Mouse (Mus musculus) retina, embryonic 14.5 days (tissue): ENCODE measurements at regions not wholly inside any gene's neighbourhood (a gene's known extent, or its start where the extent isn't known, plus 50 kb on each side); places are given as distances from the start of the nearest gene placed in this dataset.
A peak's percentile ranks its signal among the peaks of the same experiment; 100 is the strongest.
"Not testable (repeated sequence)": the region's sequence is repeated elsewhere in the genome, so short reads cannot be mapped to it uniquely, and the experiment has no call there.

Source experiments
- DNase-seq: peaks from one replicate; pipeline ENCODE4 v3.0.0-alpha.2; 2015; ENCODE audit warnings: low spot score

- DNase-seq = not testable (repeated sequence)
Measured at GRCm38 (mm10) chr6:48341367-48341766, 54.0 kb upstream of the Krba1 start.

GRCm38 (mm10) chr6:48336964-48337363 is 58.4 kb upstream of the Krba1 start:
- not testable (repeated sequence) for DNase-seq

GRCm38 (mm10) chr6:48288011-48288410 is 107.4 kb upstream of the Krba1 start:
- peak; percentile 39 for DNase-seq

DNA sequence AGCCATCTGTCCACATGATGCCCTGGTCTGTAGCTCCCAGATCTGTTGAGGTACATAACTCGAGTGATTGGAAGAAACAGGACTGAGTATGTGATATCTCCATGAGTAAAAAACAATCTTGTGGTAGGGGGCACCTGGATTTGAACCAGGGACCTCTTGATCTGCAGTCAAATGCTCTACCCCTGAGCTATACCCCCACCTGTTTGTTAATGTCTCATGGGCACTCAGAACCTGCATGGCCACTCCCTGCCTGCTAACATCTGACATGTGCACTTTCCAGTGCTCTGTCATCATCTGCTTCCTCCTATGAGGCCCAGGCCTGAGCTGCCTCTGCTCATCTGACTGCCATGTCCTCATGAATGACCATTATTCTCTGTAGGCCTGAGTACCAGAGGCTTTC is 115.7 kb upstream of the Krba1 start:
- not testable (repeated sequence) for DNase-seq

- DNase-seq = not testable (repeated sequence)
Measured at GRCm38 (mm10) chr6:48261563-48261962, 133.8 kb upstream of the Krba1 start.

- not testable (repeated sequence) for DNase-seq
Measured at GRCm38 (mm10) chr6:48252989-48253388, 142.4 kb upstream of the Krba1 start.

- no peak for DNase-seq
Measured at GRCm38 (mm10) chr6:48251954-48252353, 143.4 kb upstream of the Krba1 start.

DNA sequence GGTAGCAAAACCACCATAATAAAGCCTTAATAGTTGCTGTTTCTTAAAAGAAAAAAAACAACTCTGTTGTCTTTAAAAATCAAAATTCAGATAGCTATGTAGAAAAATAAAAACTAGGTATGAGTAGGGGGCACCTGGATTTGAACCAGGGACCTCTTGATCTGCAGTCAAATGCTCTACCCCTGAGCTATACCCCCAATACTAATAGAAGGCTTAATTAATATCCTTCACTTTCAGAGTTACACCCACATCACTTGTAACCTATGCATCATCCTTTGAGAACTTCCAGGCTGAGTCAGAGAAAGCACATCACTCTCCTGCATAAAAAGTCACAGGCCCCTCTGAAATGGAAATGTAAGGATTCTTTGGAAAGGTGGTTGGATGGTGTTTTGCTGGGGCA is 151.2 kb upstream of the Krba1 start:
- DNase-seq = not testable (repeated sequence)

DNA sequence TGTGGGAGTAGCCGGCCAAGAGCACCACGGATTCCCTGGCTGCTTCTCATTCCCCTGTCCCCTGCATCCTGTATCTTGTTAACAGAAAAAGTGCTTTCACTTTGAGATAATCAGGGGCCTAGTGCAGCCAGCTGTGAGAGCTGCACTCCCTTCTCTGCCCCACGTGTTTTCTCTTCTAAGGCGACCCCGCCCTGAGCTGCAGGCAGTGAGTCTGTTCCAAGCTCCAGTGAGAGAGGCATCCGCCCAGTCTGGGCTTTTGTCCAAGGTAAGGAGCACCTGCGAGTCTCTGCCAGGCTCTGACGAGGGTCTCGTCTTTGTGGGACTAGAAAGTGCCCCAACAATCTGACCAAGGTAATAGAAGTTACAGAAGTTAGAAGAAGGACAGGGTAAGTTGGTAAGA is 141.0 kb upstream of the Zfp746 start:
- DNase-seq = no peak

DNA sequence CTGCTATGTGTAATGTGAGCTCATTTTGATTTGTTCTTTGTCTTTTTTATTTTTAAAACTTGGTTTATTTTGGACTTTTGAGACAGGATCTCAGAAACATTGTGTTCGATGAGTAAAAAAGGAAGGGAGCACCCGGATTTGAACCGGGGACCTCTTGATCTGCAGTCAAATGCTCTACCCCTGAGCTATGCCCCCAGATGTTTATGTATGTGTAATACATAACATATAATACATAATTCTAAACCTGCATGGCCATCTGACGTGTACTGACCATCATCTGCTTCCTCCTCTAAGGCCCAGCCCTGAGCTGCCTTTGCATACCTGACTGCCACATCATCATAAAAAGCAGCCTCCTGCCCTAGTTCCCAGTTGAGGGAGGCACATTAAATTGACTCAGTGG is 137.8 kb upstream of the Zfp746 start:
- no peak for DNase-seq

DNA sequence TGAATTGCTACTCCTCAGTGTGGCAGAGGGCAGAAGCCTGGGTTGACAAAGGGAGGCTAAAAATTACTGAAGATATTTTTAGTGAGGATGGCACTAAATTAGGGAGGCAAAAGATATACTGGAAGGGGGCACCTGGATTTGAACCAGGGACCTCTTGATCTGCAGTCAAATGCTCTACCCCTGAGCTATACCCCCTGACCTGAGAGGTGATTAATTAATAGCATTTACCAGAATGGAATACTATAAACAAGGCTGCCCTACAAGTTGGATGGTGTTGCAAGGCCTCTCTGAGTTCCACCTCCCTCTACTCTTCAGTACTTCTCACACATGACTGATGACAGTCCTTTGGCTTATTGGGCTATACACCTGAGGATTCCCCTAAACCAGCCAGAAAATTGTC is 136.6 kb upstream of the Zfp746 start:
- DNase-seq = no peak

DNA sequence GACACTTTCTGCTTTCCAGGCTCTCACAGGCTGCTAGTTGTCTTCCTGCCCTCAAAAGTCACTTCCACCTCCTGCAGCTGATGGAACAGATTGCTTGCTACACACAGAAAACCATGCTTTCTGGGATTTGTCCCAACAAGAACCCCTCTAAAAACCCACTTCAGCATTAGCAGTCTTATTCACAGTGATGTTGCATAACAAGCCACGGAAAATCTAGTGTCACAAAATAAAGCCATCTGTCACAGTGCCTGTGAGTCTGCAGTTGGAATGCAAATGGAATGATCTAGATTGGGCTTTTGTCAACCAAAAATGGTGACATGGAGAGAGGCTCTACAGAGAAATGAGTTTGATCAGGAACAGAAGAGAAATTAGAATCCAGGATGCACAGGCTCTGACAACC is 135.4 kb upstream of the Zfp746 start:
- not testable (repeated sequence) for DNase-seq

DNA sequence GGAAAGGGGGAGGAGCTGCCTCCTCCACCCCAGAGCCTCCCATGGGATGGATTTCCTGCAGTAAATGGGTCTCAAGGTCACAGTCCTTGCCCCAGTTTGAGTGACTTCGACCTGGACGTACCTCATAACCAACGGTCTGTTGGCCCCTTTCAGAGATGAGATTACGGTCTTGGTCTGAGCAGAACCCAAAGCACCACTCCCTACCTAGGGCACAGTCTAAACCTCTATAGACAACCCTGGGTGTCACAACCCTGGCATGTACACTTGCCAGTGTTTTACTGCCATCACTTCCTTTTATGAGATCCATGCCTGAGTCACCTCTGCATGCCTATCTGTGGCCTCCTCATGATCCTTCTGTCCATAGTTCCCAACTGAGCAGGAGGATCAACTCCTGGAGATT is 128.8 kb upstream of the Zfp746 start:
- no peak for DNase-seq

GRCm38 (mm10) chr6:48209739-48210138 is 123.3 kb upstream of the Zfp746 start:
- no peak for DNase-seq

- DNase-seq = no peak
Measured at GRCm38 (mm10) chr6:48209103-48209502, 122.7 kb upstream of the Zfp746 start.

GRCm38 (mm10) chr6:48205722-48206121 is 119.3 kb upstream of the Zfp746 start:
- no peak for DNase-seq

DNA sequence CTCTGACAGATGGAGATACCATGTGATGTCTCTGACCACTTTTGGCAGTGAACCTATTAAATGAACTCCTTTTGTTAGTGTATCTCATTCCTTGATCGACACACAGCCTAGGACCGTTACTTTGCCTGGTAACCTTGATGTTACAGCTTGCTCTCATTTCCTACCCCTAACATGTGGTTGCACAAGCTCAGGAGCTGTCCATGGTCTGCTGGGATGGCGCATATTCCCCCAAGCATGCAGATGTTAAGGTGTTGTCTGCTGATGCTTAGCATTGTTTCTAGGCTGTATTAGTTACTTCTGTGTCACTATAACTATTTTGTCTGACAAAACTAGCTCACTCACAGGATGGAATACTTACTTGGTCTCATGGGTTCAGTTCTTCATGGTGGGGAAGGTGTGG is 113.6 kb upstream of the Zfp746 start:
- DNase-seq = peak; percentile 11

DNA sequence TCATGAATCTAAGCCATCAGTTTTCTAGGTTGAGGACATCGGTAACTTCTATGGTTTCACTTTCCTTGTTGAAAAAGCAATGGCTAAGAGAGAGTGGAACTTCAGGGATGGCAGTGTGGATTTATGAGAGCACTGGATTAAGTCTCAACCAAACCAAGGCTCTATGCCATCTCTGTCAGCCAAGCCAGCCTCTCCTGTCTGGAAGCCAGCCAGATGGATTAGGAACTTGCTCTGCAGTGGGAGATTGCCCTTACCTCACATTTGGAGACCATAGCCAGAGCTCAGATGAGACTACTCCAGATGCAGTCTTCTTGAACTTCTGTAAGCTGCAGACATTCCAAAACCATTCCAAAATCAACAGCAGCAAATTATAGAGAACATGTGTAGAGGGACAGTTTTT is 112.4 kb upstream of the Zfp746 start:
- no peak for DNase-seq

DNA sequence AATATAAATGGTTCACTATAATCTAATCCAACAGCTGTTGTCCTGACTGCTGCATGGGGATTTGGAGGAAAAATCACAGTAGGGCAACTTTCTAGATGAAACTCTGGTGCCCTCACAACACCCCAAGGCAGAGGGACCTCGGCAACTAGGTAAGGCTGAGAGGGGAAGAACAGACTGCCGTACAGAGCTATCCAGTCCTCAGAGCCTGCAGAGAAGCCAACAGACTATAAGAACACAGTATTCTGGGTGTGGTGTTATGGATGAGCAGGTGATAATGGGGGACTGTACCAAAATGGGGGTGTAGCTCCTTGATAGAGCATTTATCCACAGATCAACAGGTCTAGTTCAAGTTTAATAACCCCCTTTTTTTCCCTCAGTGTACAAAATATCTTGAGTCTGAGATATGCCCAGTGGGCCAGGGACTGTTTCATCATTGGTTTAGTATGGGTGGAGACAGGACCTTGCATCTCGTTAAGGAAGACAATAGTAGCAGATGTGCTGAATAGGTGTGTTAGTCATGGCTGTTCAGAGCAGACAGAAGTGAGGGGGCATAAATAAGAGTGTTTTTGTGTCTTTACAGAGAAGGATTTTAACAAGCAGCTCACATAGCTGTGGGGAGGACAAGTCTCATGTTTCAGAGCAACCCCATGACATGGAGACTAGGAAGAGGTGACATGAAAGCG is 111.4 kb upstream of the Zfp746 start:
- DNase-seq = no peak

DNA sequence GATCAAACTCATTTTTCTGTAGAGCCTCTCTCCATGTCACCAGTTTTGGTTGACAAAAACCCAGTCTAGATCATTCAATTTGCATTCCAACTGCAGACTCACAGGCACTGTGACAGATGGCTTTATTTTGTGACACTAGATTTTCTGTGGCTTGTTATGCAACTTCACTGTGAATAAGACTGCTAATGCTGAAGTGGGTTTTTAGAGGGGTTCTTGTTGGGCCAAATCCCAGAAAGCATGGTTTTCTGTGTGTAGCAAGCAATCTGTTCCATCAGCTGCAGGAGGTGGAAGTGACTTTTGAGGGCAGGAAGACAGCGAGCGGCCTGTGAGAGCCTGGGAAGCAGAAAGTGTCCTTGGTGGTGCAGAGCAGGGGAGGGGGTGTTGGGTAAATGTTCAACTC is 102.0 kb upstream of the Zfp746 start:
- not testable (repeated sequence) for DNase-seq

DNA sequence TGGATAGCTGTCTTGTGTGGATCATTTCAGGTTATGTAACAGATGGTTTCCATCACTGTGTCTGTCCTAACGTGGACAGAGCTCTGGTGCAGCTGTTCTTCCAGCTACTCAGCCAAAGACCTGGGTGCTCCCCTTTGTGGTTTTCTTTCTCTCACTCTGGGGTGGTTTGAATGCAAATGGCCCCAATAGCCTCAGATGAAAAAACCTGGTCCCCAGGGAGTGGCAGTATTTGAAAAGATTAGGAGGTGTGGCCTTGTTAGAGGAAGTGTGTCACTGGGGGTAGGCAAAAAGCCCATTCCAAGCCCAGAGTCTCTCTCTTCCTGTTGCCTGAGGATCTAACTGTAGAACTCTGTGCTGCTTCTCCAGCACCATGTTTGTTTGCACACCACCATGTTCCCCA is 98.9 kb upstream of the Zfp746 start:
- DNase-seq = peak; percentile 5

DNA sequence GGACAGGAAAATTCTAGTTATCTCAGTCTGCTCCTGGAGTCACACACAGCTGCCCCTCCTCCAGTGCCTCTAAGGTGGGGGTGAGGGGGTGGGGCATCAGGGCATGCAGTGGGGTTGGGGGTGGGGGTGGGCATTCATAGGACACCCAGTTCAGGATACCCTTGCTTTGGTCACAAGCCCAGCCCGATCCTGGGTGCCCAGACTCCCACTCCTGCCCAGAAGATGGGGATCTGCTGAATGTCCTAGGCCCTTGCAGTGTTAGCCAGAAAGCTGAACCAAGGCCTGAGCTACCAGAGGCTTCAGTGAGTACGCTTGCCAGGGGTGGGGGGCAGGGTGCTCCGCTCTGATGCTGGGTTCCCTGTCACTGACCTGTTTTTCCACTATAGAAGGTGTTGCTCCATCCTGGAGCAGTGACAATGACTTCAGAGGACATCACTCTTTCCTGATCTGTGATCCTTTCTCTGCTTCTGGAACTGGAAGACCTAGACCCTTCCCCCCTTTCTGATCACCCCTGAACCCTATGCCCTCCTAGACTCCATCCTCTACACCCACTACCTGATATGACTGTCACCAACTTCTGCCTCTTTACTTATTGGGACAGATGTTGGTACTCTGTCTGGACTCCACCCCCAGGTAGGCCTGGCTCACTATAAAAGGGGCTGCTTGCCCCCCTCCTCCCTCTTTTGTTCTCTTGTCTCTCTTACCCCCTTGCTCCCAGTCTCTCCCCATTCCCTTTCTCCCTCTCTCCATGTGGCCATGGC is 92.1 kb upstream of the Zfp746 start:
- DNase-seq = peak; percentile 16

DNA sequence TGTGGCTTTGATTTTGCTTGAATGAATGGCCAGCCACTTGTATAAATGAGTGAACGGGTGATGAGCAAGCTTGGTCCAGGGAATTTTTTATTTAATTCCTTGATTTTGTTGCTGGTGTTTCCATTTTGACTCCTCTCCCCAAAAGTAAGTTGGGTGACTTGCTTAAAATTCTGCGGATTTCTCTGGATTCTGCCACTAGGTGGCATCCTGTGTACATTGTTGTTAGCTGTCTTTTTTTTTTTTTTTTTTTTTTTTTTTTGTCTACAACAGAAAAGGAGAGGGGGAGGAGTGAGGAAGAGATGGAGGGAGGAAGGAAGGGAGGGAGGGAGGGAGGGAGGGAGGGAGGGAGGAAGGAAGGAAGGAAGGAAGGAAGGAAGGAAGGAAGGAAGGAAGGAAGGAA is 91.5 kb upstream of the Zfp746 start:
- DNase-seq = peak; percentile 85

GRCm38 (mm10) chr6:48175234-48175633 is 88.8 kb upstream of the Zfp746 start:
- DNase-seq = no peak
